ENCODE assay signal across 18 mouse cellular contexts in genomic region chr3:153567512-153567911, GRCm38 (mm10).
DNase-seq lines count a peak whose midpoint lies in the region; ATAC-seq lines count a peak whose summit lies in the region.
"Had no signal": no experiment of that assay in that cellular context is flagged by ENCODE, and none has a peak within 500 bp of the region (broad histone marks: within the 10 kb centered on the region; RNA-seq: fewer than 3 reads in every experiment).

No protein-coding gene starts in this region.

- H3K36me3 ChIP-seq in hindbrain, embryonic 16.5 days (ENCODE audit: control insufficient read depth, insufficient read depth, low read length), result no peaks in the 10 kb centered on the region
- H3K36me3 ChIP-seq in hindbrain, embryonic 13.5 days, result no peaks in the 10 kb centered on the region
- H3K36me3 ChIP-seq in midbrain, embryonic 16.5 days (ENCODE audit: control insufficient read depth, insufficient read depth, low read length), result no peaks in the 10 kb centered on the region
- no peaks in the 10 kb centered on the region for H3K36me3 ChIP-seq in midbrain, embryonic 13.5 days
- no peaks in the 10 kb centered on the region for H3K36me3 ChIP-seq in intestine, embryonic 15.5 days
- H3K36me3 ChIP-seq: stomach, embryonic 15.5 days had no signal

- H3K4me2 ChIP-seq in hindbrain, embryonic 16.5 days (ENCODE audit: low read length), result no peak overlapping the region
- H3K4me2 ChIP-seq in hindbrain, embryonic 13.5 days, result no peak overlapping the region
- H3K4me2 ChIP-seq in midbrain, embryonic 16.5 days (ENCODE audit: low read length), result no peak overlapping the region
- H3K4me2 ChIP-seq in midbrain, embryonic 13.5 days (replicated peaks), result no peak overlapping the region
- no peak overlapping the region for H3K4me2 ChIP-seq in intestine, embryonic 15.5 days (replicated peaks)
- H3K4me2 ChIP-seq: stomach, embryonic 15.5 days had no signal

- H3K4me3 ChIP-seq in hindbrain, embryonic 16.5 days (ENCODE audit: low read length), result no peak overlapping the region
- H3K4me3 ChIP-seq in hindbrain, embryonic 13.5 days, result no peak overlapping the region
- no peak overlapping the region for H3K4me3 ChIP-seq in midbrain, embryonic 16.5 days (ENCODE audit: low read depth, low read length)
- H3K4me3 ChIP-seq in midbrain, embryonic 13.5 days (replicated peaks), result no peak overlapping the region
- no peak overlapping the region for H3K4me3 ChIP-seq in intestine, embryonic 15.5 days (replicated peaks)
- H3K4me3 ChIP-seq: stomach, embryonic 15.5 days had no signal

- no peaks in the 10 kb centered on the region for H3K9me3 ChIP-seq in hindbrain, embryonic 16.5 days (ENCODE audit: control insufficient read depth, low read length)
- H3K9me3 ChIP-seq in hindbrain, embryonic 13.5 days, result no peaks in the 10 kb centered on the region
- H3K9me3 ChIP-seq in midbrain, embryonic 16.5 days (replicated peaks; ENCODE audit: control insufficient read depth, low read length, poor library complexity, severe bottlenecking), result no peaks in the 10 kb centered on the region
- no peaks in the 10 kb centered on the region for H3K9me3 ChIP-seq in midbrain, embryonic 13.5 days
- no peaks in the 10 kb centered on the region for H3K9me3 ChIP-seq in intestine, embryonic 15.5 days
- H3K9me3 ChIP-seq: G1E; stomach, embryonic 15.5 days had no signal

- H3K9ac ChIP-seq in hindbrain, embryonic 16.5 days (ENCODE audit: low read depth, low read length), result no peak overlapping the region
- no peak overlapping the region for H3K9ac ChIP-seq in hindbrain, embryonic 13.5 days
- H3K9ac ChIP-seq in midbrain, embryonic 16.5 days (ENCODE audit: low read depth, low read length), result no peak overlapping the region
- H3K9ac ChIP-seq in midbrain, embryonic 13.5 days (replicated peaks), result no peak overlapping the region
- H3K9ac ChIP-seq in intestine, embryonic 15.5 days, result no peak overlapping the region
- H3K9ac ChIP-seq: liver, embryonic 14.5 days; stomach, embryonic 15.5 days had no signal

- peaks cover 5% of the 10 kb centered on the region for H3K4me1 ChIP-seq in hindbrain, embryonic 16.5 days (ENCODE audit: control insufficient read depth, insufficient read depth, low read depth, low read length)
- peaks cover 14% of the 10 kb centered on the region for H3K4me1 ChIP-seq in hindbrain, embryonic 13.5 days (replicated peaks)
- H3K4me1 ChIP-seq in midbrain, embryonic 16.5 days (ENCODE audit: control insufficient read depth, insufficient read depth, low read length), result peaks cover 4% of the 10 kb centered on the region; the same call in 1 of the 2 replicates
- peaks cover 10% of the 10 kb centered on the region; the same call in 1 of the 2 replicates for H3K4me1 ChIP-seq in midbrain, embryonic 13.5 days (replicated peaks)
- no peaks in the 10 kb centered on the region for H3K4me1 ChIP-seq in intestine, embryonic 15.5 days (replicated peaks)

- DNase-seq in adrenal gland, postnatal 14 days, result peak; percentile 14
- no peak for DNase-seq in adrenal gland, adult 2 months
- DNase-seq: cerebellum, adult 2 months; embryo, embryonic 11 days; heart, postnatal 10 days; kidney, postnatal 25 days; thymus, postnatal 14 days had no signal

- H3K27me3 ChIP-seq in hindbrain, embryonic 16.5 days (replicated peaks; ENCODE audit: control insufficient read depth, insufficient read depth, low read length), result no peaks in the 10 kb centered on the region
- H3K27me3 ChIP-seq in hindbrain, embryonic 13.5 days, result no peaks in the 10 kb centered on the region
- no peaks in the 10 kb centered on the region for H3K27me3 ChIP-seq in midbrain, embryonic 16.5 days (ENCODE audit: control insufficient read depth, insufficient read depth, low read depth, low read length)
- H3K27me3 ChIP-seq in midbrain, embryonic 13.5 days, result no peaks in the 10 kb centered on the region
- no peaks in the 10 kb centered on the region for H3K27me3 ChIP-seq in intestine, embryonic 15.5 days (replicated peaks)
- H3K27me3 ChIP-seq: stomach, embryonic 15.5 days had no signal

- 53% methylated on average over 4 of the region's 4 CpGs for WGBS in hindbrain, embryonic 16.5 days
- WGBS in hindbrain, embryonic 13.5 days, result 75% methylated on average over 4 of the region's 4 CpGs
- WGBS in midbrain, embryonic 16.5 days, result 79% methylated on average over 4 of the region's 4 CpGs
- WGBS in midbrain, embryonic 13.5 days, result 82% methylated on average over 4 of the region's 4 CpGs
- WGBS in intestine, embryonic 15.5 days, result 81% methylated on average over 4 of the region's 4 CpGs

- ATAC-seq in hindbrain, embryonic 16.5 days, result peak; percentile 38; the same call in 1 of the 2 replicates
- ATAC-seq in hindbrain, embryonic 13.5 days (ENCODE audit: low FRiP score), result no peak
- ATAC-seq in midbrain, embryonic 16.5 days, result peak; percentile 46; the same call in 1 of the 2 replicates
- ATAC-seq in midbrain, embryonic 13.5 days, result no peak
- 0 out of 2 replicates have a peak, but pooled peaks have one; percentile 13 for ATAC-seq in neutrophil, adult 5-6 weeks (ENCODE audit: extremely low read depth, insufficient number of reproducible peaks, low FRiP score, poor library complexity, severe bottlenecking)
- ATAC-seq in intestine, embryonic 15.5 days, result no peak
- ATAC-seq: activated CD4-positive, CD25-positive, alpha-beta regulatory T cell, adult 4 months; intestine, embryonic 16.5 days had no signal

- no peak overlapping the region for H3K27ac ChIP-seq in hindbrain, embryonic 16.5 days (ENCODE audit: low read depth, low read length)
- no peak overlapping the region for H3K27ac ChIP-seq in hindbrain, embryonic 13.5 days
- H3K27ac ChIP-seq in midbrain, embryonic 16.5 days (ENCODE audit: low read length), result no peak overlapping the region
- no peak overlapping the region for H3K27ac ChIP-seq in midbrain, embryonic 13.5 days
- H3K27ac ChIP-seq in intestine, embryonic 15.5 days, result no peak overlapping the region
- H3K27ac ChIP-seq: liver, embryonic 14.5 days; stomach, embryonic 15.5 days had no signal

Comparison
In these comparisons a context has a peak if more than half of its experiments do, and no peak if none do; other contexts are left out.
1. ATAC-seq: peak in hindbrain, embryonic 16.5 days (single experiment), midbrain, embryonic 16.5 days (single experiment) and neutrophil, adult 5-6 weeks (single experiment); none in hindbrain, embryonic 13.5 days (single experiment), midbrain, embryonic 13.5 days (single experiment) and intestine, embryonic 15.5 days (single experiment).